Mouse (Mus musculus): ENCODE data around the gene Slc22a5. TPM values are rescaled to one million over a fixed set of nuclear protein-coding genes. Genes with fewer than 3 reads are reported as not detected.
"Not testable (repeated sequence)": the region's sequence is repeated elsewhere in the genome, so short reads cannot be mapped to it uniquely, and the experiment has no call there.

Slc22a5 gene
- polyA plus RNA-seq, 1 experiment from 2014 or later, result 7.6 TPM

- no peaks in the 10 kb centered on the region for H3K4me1 ChIP-seq
- 67% methylated on average over 1 of the region's 1 CpGs for WGBS
- H3K4me2 ChIP-seq (replicated peaks), result no peak overlapping the region
Measured at GRCm38 (mm10) chr11:53900991-53901390, 9.5 kb upstream of the Slc22a5 start.

GRCm38 (mm10) chr11:53899981-53900380 lies 8.5 kb upstream of the Slc22a5 start:
- no peak overlapping the region for H3K4me2 ChIP-seq (replicated peaks)
- no peaks in the 10 kb centered on the region for H3K27me3 ChIP-seq (replicated peaks)
- no peak for ATAC-seq (ENCODE audit: low FRiP score, low read depth)
- H3K4me1 ChIP-seq, result no peaks in the 10 kb centered on the region
- 90% methylated on average over 6 of the region's 6 CpGs for WGBS
- H3K9ac ChIP-seq, result no peak overlapping the region
- H3K36me3 ChIP-seq, result no peaks in the 10 kb centered on the region
- H3K27ac ChIP-seq, result no peak overlapping the region
- H3K4me3 ChIP-seq, result no peak overlapping the region
- no peaks in the 10 kb centered on the region for H3K9me3 ChIP-seq

More at GRCm38 (mm10) chr11:53900991-53901390, 9.5 kb upstream of the Slc22a5 start:
- Histone ChIP-seq H3K27me3 (replicated peaks) (no peaks in the 10 kb centered on the region), H3K9ac (no peak overlapping the region), H3K9me3 (no peaks in the 10 kb centered on the region), H3K4me3 (no peak overlapping the region), H3K36me3 (no peaks in the 10 kb centered on the region), H3K27ac (no peak overlapping the region)
- ATAC-seq (ENCODE audit: low FRiP score, low read depth), result no peak

GRCm38 (mm10) chr11:53899004-53899403 lies 7.5 kb upstream of the Slc22a5 start:
- H3K9ac ChIP-seq, result no peak overlapping the region
- H3K27ac ChIP-seq, result no peak overlapping the region
- H3K36me3 ChIP-seq, result no peaks in the 10 kb centered on the region
- ATAC-seq (ENCODE audit: low FRiP score, low read depth), result no peak
- no peaks in the 10 kb centered on the region for H3K4me1 ChIP-seq
- no peaks in the 10 kb centered on the region for H3K9me3 ChIP-seq
- H3K4me2 ChIP-seq (replicated peaks), result no peak overlapping the region
- WGBS, result 74% methylated on average over 3 of the region's 3 CpGs
- H3K27me3 ChIP-seq (replicated peaks), result no peaks in the 10 kb centered on the region
- no peak overlapping the region for H3K4me3 ChIP-seq

- 85% methylated on average over 6 of the region's 6 CpGs for WGBS
Measured at GRCm38 (mm10) chr11:53896935-53897334, 5.5 kb upstream of the Slc22a5 start.

GRCm38 (mm10) chr11:53893451-53893850 lies 2.0 kb upstream of the Slc22a5 start:
- peaks cover 10% of the 10 kb centered on the region; the same call in 1 of the 2 replicates for H3K4me1 ChIP-seq
- no peak overlapping the region for H3K9ac ChIP-seq
- H3K4me3 ChIP-seq, result no peak overlapping the region
- H3K27ac ChIP-seq, result no peak overlapping the region
- 71% methylated on average over 2 of the region's 2 CpGs for WGBS
- no peak for ATAC-seq (ENCODE audit: low FRiP score, low read depth)
- no peaks in the 10 kb centered on the region for H3K9me3 ChIP-seq
- no peaks in the 10 kb centered on the region for H3K36me3 ChIP-seq
- no peaks in the 10 kb centered on the region for H3K27me3 ChIP-seq (replicated peaks)
- no peak overlapping the region for H3K4me2 ChIP-seq (replicated peaks)

More at GRCm38 (mm10) chr11:53896935-53897334, 5.5 kb upstream of the Slc22a5 start:
- Histone ChIP-seq H3K9ac (no peak overlapping the region), H3K27me3 (replicated peaks) (no peaks in the 10 kb centered on the region), H3K4me3 (no peak overlapping the region), H3K4me1 (no peaks in the 10 kb centered on the region), H3K27ac (no peak overlapping the region), H3K4me2 (replicated peaks) (no peak overlapping the region), H3K36me3 (no peaks in the 10 kb centered on the region), H3K9me3 (no peaks in the 10 kb centered on the region)
- no peak for ATAC-seq (ENCODE audit: low FRiP score, low read depth)

GRCm38 (mm10) chr11:53892716-53893416 lies 1.4 kb upstream of the Slc22a5 start:
- H3K36me3 ChIP-seq, result no peaks in the 10 kb centered on the region
- H3K27ac ChIP-seq, result no peak overlapping the region
- H3K9ac ChIP-seq, result no peak overlapping the region
- H3K27me3 ChIP-seq (replicated peaks), result no peaks in the 10 kb centered on the region
- no peak overlapping the region for H3K4me2 ChIP-seq (replicated peaks)
- no peak for ATAC-seq (ENCODE audit: low FRiP score, low read depth)
- peaks cover 10% of the 10 kb centered on the region; the same call in 1 of the 2 replicates for H3K4me1 ChIP-seq
- H3K4me3 ChIP-seq, result no peak overlapping the region
- H3K9me3 ChIP-seq, result no peaks in the 10 kb centered on the region
- WGBS, result 61% methylated on average over 9 of the region's 9 CpGs

GRCm38 (mm10) chr11:53890906-53891504 lies 455 bp downstream of the Slc22a5 start:
- peak overlapping the region; percentile 88 for H3K4me2 ChIP-seq (replicated peaks)
- H3K4me1 ChIP-seq, result peaks cover 10% of the 10 kb centered on the region; the same call in 1 of the 2 replicates
- 3% methylated on average over 33 of the region's 33 CpGs for WGBS
- H3K36me3 ChIP-seq, result no peaks in the 10 kb centered on the region
- peak overlapping the region; percentile 57 for H3K9ac ChIP-seq
- peak overlapping the region; percentile 54 for H3K4me3 ChIP-seq
- 0 out of 2 replicates have a peak, but pooled peaks have one; percentile 1 for ATAC-seq (ENCODE audit: low FRiP score, low read depth)
- no peaks in the 10 kb centered on the region for H3K9me3 ChIP-seq
- no peaks in the 10 kb centered on the region for H3K27me3 ChIP-seq (replicated peaks)
- no peak overlapping the region for H3K27ac ChIP-seq

- WGBS, result 88% methylated on average over 2 of the region's 2 CpGs
- ATAC-seq (ENCODE audit: low FRiP score, low read depth), result no peak
Measured at GRCm38 (mm10) chr11:53890225-53890624, 1.2 kb downstream of the Slc22a5 start.

GRCm38 (mm10) chr11:53889091-53889645 lies 2.3 kb downstream of the Slc22a5 start:
- no peak overlapping the region for H3K9ac ChIP-seq
- H3K9me3 ChIP-seq, result no peaks in the 10 kb centered on the region
- no peaks in the 10 kb centered on the region for H3K36me3 ChIP-seq
- no peak overlapping the region for H3K4me3 ChIP-seq
- WGBS, result 67% methylated on average over 4 of the region's 4 CpGs
- no peak overlapping the region for H3K27ac ChIP-seq
- no peak for ATAC-seq (ENCODE audit: low FRiP score, low read depth)
- no peaks in the 10 kb centered on the region for H3K27me3 ChIP-seq (replicated peaks)
- no peak overlapping the region for H3K4me2 ChIP-seq (replicated peaks)
- peaks cover 10% of the 10 kb centered on the region; the same call in 1 of the 2 replicates for H3K4me1 ChIP-seq

More at GRCm38 (mm10) chr11:53890225-53890624, 1.2 kb downstream of the Slc22a5 start:
- peaks cover 10% of the 10 kb centered on the region; the same call in 1 of the 2 replicates for H3K4me1 ChIP-seq
- H3K4me2 ChIP-seq (replicated peaks), result peak overlapping the region; percentile 88
- no peak overlapping the region for H3K27ac ChIP-seq
- H3K4me3 ChIP-seq, result no peak overlapping the region
- H3K9ac ChIP-seq, result no peak overlapping the region
- H3K27me3 ChIP-seq (replicated peaks), result no peaks in the 10 kb centered on the region
- no peaks in the 10 kb centered on the region for H3K9me3 ChIP-seq
- H3K36me3 ChIP-seq, result no peaks in the 10 kb centered on the region

GRCm38 (mm10) chr11:53888242-53888641 lies 3.2 kb downstream of the Slc22a5 start:
- peaks cover 10% of the 10 kb centered on the region; the same call in 1 of the 2 replicates for H3K4me1 ChIP-seq
- H3K4me2 ChIP-seq (replicated peaks), result no peak overlapping the region
- H3K9me3 ChIP-seq, result no peaks in the 10 kb centered on the region
- WGBS, result 93% methylated on average over 4 of the region's 4 CpGs
- no peaks in the 10 kb centered on the region for H3K36me3 ChIP-seq
- no peak overlapping the region for H3K27ac ChIP-seq
- no peaks in the 10 kb centered on the region for H3K27me3 ChIP-seq (replicated peaks)
- H3K4me3 ChIP-seq, result no peak overlapping the region
- ATAC-seq (ENCODE audit: low FRiP score, low read depth), result no peak
- no peak overlapping the region for H3K9ac ChIP-seq

GRCm38 (mm10) chr11:53883287-53883686 lies 8.2 kb downstream of the Slc22a5 start:
- H3K4me2 ChIP-seq (replicated peaks), result no peak overlapping the region
- no peaks in the 10 kb centered on the region for H3K27me3 ChIP-seq (replicated peaks)
- no peaks in the 10 kb centered on the region for H3K9me3 ChIP-seq
- no peak overlapping the region for H3K4me3 ChIP-seq
- ATAC-seq (ENCODE audit: low FRiP score, low read depth), result no peak
- no peaks in the 10 kb centered on the region for H3K36me3 ChIP-seq
- no peaks in the 10 kb centered on the region for H3K4me1 ChIP-seq
- WGBS, result 87% methylated on average over 2 of the region's 2 CpGs
- H3K9ac ChIP-seq, result no peak overlapping the region
- no peak overlapping the region for H3K27ac ChIP-seq

GRCm38 (mm10) chr11:53878096-53878495 lies 13.4 kb downstream of the Slc22a5 start:
- H3K27ac ChIP-seq; H3K4me3 ChIP-seq; H3K36me3 ChIP-seq; ATAC-seq (ENCODE audit: low FRiP score, low read depth); H3K27me3 ChIP-seq (replicated peaks); H3K4me2 ChIP-seq (replicated peaks); H3K9me3 ChIP-seq; H3K4me1 ChIP-seq; H3K9ac ChIP-seq: not testable (repeated sequence)
- 88% methylated on average over 5 of the region's 5 CpGs for WGBS
